Mouse (Mus musculus) intestine, embryonic 16.5 days (tissue): ENCODE measurements around the gene Ears2. TPM values are rescaled to one million over a fixed set of nuclear protein-coding genes. Genes with fewer than 3 reads are reported as not detected.

Experiments used
- ATAC-seq: fragments of 200-750 bp; cut with Nextera tagmentation; 2 replicates; pipeline ENCODE4 v1.8.0; 2017; ENCODE audit warnings: moderate TSS enrichment, moderate library complexity
- H3K27ac ChIP-seq: fragments of 300-500 bp; sonication (generic); 2 replicates; pipeline ENCODE4 v1.5.1; 2014; ENCODE audit warnings: mild to moderate bottlenecking, low read length
- H3K27me3 ChIP-seq: fragments of 300-500 bp; sonication (generic); replicated peaks from 2 replicates; pipeline ENCODE4 v1.6.1; 2014; ENCODE audit warnings: low read length, control low read depth, mixed read lengths; ENCODE audit not compliant: control insufficient read depth, insufficient read depth
- H3K36me3 ChIP-seq: fragments of 300-500 bp; sonication (generic); 2 replicates; pipeline ENCODE4 v1.6.1; 2014; ENCODE audit warnings: low read length, control low read depth; ENCODE audit not compliant: control insufficient read depth, insufficient read depth
- H3K4me1 ChIP-seq: fragments of 300-500 bp; sonication (generic); 2 replicates; pipeline ENCODE4 v1.6.1; 2014; ENCODE audit warnings: low read length, control low read depth, mixed read lengths; ENCODE audit not compliant: control insufficient read depth, insufficient read depth
- H3K4me2 ChIP-seq: fragments of 300-500 bp; sonication (generic); 2 replicates; pipeline ENCODE4 v1.6.1; 2014; ENCODE audit warnings: low read depth, low read length, control low read depth
- H3K4me3 ChIP-seq: fragments of 300-500 bp; sonication (generic); 2 replicates; pipeline ENCODE4 v1.5.1; 2014; ENCODE audit warnings: mild to moderate bottlenecking, low read length
- H3K9ac ChIP-seq: fragments of 300-500 bp; sonication (generic); 2 replicates; pipeline ENCODE4 v1.6.1; 2014; ENCODE audit warnings: low read depth, low read length
- H3K9me3 ChIP-seq: fragments of 300-500 bp; sonication (generic); 2 replicates; pipeline ENCODE4 v1.6.1; 2016; ENCODE audit warnings: low read length, control low read depth; ENCODE audit not compliant: control insufficient read depth
- WGBS: fragments of 180-500 bp; shearing (Covaris S2); extraction: QIAGEN DNeasy Blood & Tissue Kit; methylation state at CpG from one replicate; pipeline ENCODE4 v1.1.7; 2014; 5-methylcytosine and 5-hydroxymethylcytosine counted together
- polyA plus RNA-seq: library from polyadenylated mRNA; unstranded; fragments of >200 nt; fragmentation: Nextera tagmentation; extraction: Ambion mirVana; gene quantifications from 2 replicates; pipeline ENCODE4 v1.2.1, GENCODE M21; 2015

Ears2 gene
- polyA plus RNA-seq, 1 experiment from 2014 or later, result 19.4 TPM

DNA sequence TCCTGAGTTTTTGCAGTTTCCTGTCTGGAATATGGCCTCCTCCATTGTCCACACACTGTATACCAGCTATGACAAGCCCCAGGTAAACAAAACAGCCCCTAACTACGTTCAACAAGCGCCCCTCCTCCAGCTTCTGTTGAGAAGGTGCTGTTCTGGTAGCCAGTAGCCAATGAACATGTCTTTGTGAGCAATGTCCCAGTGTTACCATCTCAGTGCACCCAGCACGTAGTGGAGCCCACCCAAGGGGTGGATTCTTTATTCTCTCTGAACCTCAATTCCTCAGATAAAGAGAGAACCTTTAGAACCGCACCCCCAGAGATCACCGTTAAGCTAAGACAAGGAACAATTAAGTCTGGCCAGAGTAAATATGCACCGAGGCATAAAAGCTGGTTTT is 46.8 kb downstream of the Ears2 start:
- Histone ChIP-seq H3K9ac (peak overlapping the region; percentile 87), H3K4me1 (peaks cover 33% of the 10 kb centered on the region), H3K27ac (peak overlapping the region; percentile 68), H3K4me2 (peak overlapping the region; percentile 85), H3K4me3 (peak overlapping the region; percentile 82), H3K9me3 (no peaks in the 10 kb centered on the region), H3K27me3 (no peaks in the 10 kb centered on the region), H3K36me3 (no peaks in the 10 kb centered on the region)
- ATAC-seq, result peak; percentile 21
- 5% methylated on average over 6 of the region's 6 CpGs for WGBS

DNA sequence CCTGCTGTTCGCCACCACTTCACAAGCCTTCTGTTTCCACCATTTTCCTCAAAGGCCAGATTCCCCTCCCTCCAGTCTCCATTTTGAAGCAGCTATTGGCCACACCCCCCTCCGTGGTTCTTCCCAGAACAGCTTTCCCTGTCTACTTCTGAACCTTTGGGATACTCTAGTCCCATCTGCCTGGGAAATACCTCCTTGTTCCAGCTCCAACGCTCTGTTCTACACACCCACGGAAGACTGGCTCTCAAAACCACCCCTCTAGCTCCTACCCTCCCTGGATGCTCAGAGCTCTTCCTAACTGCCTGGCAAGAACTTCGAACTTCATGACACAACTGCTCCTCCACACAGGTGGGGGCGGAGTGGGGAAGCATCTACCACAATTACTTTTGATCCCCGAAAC is 48.1 kb downstream of the Ears2 start:
- Histone ChIP-seq H3K36me3 (no peaks in the 10 kb centered on the region), H3K27ac (no peak overlapping the region), H3K4me3 (peak overlapping the region; percentile 82), H3K4me2 (peak overlapping the region; percentile 85; the same call in 1 of the 2 replicates), H3K9ac (no peak overlapping the region), H3K27me3 (no peaks in the 10 kb centered on the region), H3K9me3 (no peaks in the 10 kb centered on the region), H3K4me1 (peaks cover 42% of the 10 kb centered on the region)
- no peak for ATAC-seq
- 87% methylated on average over 7 of the region's 7 CpGs for WGBS

DNA sequence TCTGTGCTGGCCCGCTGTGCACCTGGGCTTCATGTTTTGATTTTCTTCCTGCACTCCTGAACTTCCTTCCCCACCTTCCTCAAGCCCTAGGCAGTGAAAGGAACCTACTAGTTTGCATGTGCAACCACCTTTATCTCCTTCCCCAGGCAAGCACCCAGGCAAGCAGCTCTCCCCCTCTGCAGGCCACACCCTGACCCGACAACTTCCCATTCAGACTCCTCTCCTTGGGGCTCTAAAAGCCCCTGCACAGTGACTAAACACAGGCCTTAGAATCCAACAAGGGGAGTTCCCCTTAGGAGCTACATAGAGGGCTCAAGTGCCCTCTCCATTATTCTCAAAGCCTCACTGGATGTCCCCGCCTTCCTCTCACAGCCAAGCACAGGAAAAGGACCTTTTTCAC is 48.8 kb downstream of the Ears2 start:
- Histone ChIP-seq H3K27me3 (no peaks in the 10 kb centered on the region), H3K36me3 (no peaks in the 10 kb centered on the region), H3K9ac (no peak overlapping the region), H3K27ac (0 out of 2 replicates have a peak overlapping the region, but pooled peaks have one; percentile 34), H3K4me3 (0 out of 2 replicates have a peak overlapping the region, but pooled peaks have one; percentile 82), H3K9me3 (no peaks in the 10 kb centered on the region), H3K4me2 (0 out of 2 replicates have a peak overlapping the region, but pooled peaks have one; percentile 13), H3K4me1 (peaks cover 42% of the 10 kb centered on the region)
- 0 out of 2 replicates have a peak, but pooled peaks have one; percentile 21 for ATAC-seq
- WGBS, result 62% methylated on average over 3 of the region's 3 CpGs

DNA sequence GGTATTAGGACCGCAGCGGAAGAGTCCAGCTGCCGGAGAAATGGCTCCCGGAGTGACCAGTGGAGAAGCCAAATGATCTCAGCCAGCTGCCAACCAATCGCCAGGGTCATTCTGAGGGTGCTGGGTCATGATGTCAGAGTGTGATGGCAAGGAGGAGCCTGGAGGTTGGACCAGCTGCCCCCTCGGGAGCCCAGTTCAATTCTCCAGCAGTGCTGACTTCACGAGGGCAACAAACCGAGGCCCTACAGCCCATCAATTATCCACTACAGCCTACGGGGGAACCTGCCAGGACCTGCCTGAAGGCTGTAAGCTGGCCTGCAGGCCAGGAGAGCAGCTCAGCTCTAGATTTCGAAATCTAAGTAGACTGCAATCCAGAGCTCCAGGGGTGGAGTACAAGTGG is 51.3 kb downstream of the Ears2 start:
- H3K4me3 ChIP-seq, result peak overlapping the region; percentile 15; the same call in 1 of the 2 replicates
- H3K27ac ChIP-seq, result peak overlapping the region; percentile 79
- H3K27me3 ChIP-seq, result no peaks in the 10 kb centered on the region
- ATAC-seq, result no peak; the same call in 1 of the 2 replicates
- H3K4me2 ChIP-seq, result peak overlapping the region; percentile 41
- peaks cover 42% of the 10 kb centered on the region for H3K4me1 ChIP-seq
- whole genome bisulfite sequencing, result 35% methylated on average over 10 of the region's 10 CpGs
- H3K9ac ChIP-seq, result peak overlapping the region; percentile 55
- H3K9me3 ChIP-seq, result no peaks in the 10 kb centered on the region
- peaks cover 11% of the 10 kb centered on the region; the same call in 1 of the 2 replicates for H3K36me3 ChIP-seq

DNA sequence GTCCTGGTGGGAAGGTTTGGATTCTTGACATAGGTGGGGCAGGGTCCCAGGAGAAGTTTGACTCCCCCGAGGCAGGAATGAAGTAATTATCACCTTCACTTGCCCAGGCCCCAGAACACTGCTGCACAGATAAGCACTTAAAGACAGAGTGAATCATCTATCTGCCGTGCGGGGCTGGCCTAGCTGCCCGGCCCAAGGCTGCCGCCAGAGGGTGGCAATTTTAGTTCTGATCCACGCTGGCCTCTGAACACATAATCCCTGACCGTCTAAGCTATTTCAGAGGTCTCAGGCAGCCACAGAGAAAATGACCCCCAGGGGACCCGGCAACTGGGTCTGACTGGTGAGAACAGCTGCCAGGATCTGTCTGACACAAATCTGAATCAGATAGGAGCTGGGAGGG is 52.0 kb downstream of the Ears2 start:
- peak overlapping the region; percentile 55 for H3K9ac ChIP-seq
- peak; percentile 59 for ATAC-seq
- no peaks in the 10 kb centered on the region for H3K9me3 ChIP-seq
- WGBS, result 29% methylated on average over 8 of the region's 8 CpGs
- H3K4me1 ChIP-seq, result peaks cover 42% of the 10 kb centered on the region
- peak overlapping the region; percentile 15; the same call in 1 of the 2 replicates for H3K4me3 ChIP-seq
- no peaks in the 10 kb centered on the region for H3K27me3 ChIP-seq
- H3K36me3 ChIP-seq, result peaks cover 16% of the 10 kb centered on the region; the same call in 1 of the 2 replicates
- H3K27ac ChIP-seq, result peak overlapping the region; percentile 79
- peak overlapping the region; percentile 41; the same call in 1 of the 2 replicates for H3K4me2 ChIP-seq

DNA sequence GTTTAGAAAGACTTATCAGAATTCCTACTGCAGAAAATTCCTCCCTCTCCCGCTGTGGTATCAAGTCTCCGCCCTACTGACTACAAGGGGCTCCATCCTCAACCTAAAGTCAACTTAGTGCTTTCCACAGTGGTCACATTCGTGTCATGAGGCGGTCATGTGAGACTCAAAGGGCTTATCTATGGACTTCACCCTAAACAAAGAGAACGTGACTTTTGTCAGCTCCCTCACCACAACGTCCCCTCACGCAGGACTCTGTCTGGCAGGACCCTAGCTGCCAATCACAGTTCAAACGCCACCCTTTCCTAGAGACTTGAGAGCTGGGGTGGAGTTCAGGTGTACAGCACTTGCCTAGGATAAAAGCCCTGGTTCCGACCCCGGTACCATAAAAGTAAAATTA is 54.1 kb downstream of the Ears2 start:
- WGBS, result 69% methylated on average over 10 of the region's 10 CpGs
- Histone ChIP-seq H3K27ac (0 out of 2 replicates have a peak overlapping the region, but pooled peaks have one; percentile 57), H3K4me1 (peaks cover 28% of the 10 kb centered on the region), H3K9ac (no peak overlapping the region), H3K9me3 (no peaks in the 10 kb centered on the region), H3K27me3 (no peaks in the 10 kb centered on the region), H3K36me3 (peaks cover 27% of the 10 kb centered on the region), H3K4me2 (no peak overlapping the region), H3K4me3 (no peak overlapping the region)
- ATAC-seq, result peak; percentile 79

DNA sequence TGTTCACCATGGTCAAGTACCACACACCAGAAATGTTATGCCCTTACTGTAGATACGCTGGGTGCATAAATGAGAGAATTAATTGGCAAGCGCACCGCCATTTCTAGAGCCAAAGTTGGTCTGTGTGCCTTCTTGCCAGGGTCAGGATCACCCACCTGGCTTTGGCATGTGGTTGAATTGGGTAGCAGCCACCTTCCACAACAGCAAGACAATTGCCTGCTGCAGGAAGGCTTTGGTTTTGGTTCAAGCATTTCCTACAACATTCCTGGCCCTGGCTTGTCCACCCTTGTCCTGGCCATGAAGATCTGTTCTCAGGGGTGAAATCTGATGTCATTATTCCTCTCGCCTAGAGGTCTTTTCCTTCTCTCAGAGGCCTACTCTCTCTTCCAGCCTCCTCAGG is 54.7 kb downstream of the Ears2 start:
- Histone ChIP-seq H3K4me1 (peaks cover 25% of the 10 kb centered on the region), H3K4me2 (no peak overlapping the region), H3K36me3 (peaks cover 29% of the 10 kb centered on the region), H3K4me3 (no peak overlapping the region), H3K9ac (no peak overlapping the region), H3K27ac (peak overlapping the region; percentile 38; the same call in 1 of the 2 replicates), H3K9me3 (no peaks in the 10 kb centered on the region), H3K27me3 (no peaks in the 10 kb centered on the region)
- ATAC-seq, result no peak
- WGBS, result 98% methylated on average over 4 of the region's 4 CpGs

DNA sequence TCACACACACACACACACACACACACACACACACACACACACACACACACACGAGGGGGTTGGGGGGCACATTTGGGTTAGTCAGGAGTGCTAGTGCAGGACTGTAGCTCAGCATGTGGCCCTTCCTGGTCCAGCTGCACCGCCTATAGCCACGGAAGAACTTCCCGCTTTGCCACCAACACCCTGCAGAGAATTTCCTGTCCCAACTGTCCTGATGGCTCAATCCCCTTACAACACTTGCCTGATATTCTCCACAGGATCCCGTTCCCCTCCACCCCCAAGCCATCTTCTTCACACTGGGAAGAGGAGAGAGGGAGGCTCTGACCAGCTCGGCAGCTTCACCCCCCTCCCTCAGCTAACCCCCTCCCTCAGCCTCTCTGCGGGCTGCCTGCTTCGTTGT is 66.7 kb downstream of the Ears2 start:
- Histone ChIP-seq H3K9ac (no peak overlapping the region), H3K4me3 (no peak overlapping the region), H3K9me3 (0 out of 2 replicates have a peak, but pooled peaks cover 5% of the 10 kb centered on the region), H3K4me2 (no peak overlapping the region), H3K27me3 (no peaks in the 10 kb centered on the region), H3K4me1 (no peaks in the 10 kb centered on the region), H3K27ac (no peak overlapping the region), H3K36me3 (peaks cover 34% of the 10 kb centered on the region)
- WGBS, result 74% methylated on average over 7 of the region's 8 CpGs
- no peak for ATAC-seq

DNA sequence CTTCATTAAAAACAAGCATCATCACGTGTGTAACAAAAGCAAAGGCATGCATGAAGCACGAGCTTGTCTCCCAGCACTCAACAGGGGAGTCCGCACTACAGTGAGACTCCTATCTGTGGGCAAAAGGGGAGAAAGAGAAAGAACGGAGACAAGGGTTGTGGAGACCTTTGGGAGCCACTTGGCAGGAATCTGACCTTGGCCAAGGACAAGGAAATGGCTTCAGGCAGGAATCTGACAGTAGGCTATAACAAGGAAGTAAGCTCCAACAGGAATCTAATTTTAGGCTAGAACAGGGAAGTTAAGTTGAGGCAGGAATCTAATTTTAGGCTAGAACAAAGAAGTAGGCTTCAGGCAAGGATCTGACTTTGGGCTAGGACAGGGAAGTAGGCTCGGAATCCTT is 71.1 kb downstream of the Ears2 start:
- no peak overlapping the region for H3K4me3 ChIP-seq
- H3K27ac ChIP-seq, result no peak overlapping the region
- ATAC-seq, result no peak
- 0 out of 2 replicates have a peak, but pooled peaks cover 5% of the 10 kb centered on the region for H3K9me3 ChIP-seq
- H3K4me2 ChIP-seq, result no peak overlapping the region
- no peak overlapping the region for H3K9ac ChIP-seq
- no peaks in the 10 kb centered on the region for H3K27me3 ChIP-seq
- H3K36me3 ChIP-seq, result peaks cover 31% of the 10 kb centered on the region
- H3K4me1 ChIP-seq, result no peaks in the 10 kb centered on the region
- WGBS, result 94% methylated on average over 5 of the region's 5 CpGs
